Mouse (Mus musculus) urinary bladder, postnatal 0 days (tissue): ENCODE data around the gene Olfr38. TPM values are rescaled to one million over a fixed set of nuclear protein-coding genes. Genes with fewer than 3 reads are reported as not detected.

ENCODE experiments used
- polyA plus RNA-seq: library from polyadenylated mRNA; unstranded; fragments of >200 nt; fragmentation: Nextera tagmentation; extraction: Ambion mirVana; gene quantifications from 2 replicates; pipeline ENCODE4 v1.2.1, GENCODE M21; 2015

Gene Olfr38
- polyA plus RNA-seq: not detected in 2 replicates

DNA sequence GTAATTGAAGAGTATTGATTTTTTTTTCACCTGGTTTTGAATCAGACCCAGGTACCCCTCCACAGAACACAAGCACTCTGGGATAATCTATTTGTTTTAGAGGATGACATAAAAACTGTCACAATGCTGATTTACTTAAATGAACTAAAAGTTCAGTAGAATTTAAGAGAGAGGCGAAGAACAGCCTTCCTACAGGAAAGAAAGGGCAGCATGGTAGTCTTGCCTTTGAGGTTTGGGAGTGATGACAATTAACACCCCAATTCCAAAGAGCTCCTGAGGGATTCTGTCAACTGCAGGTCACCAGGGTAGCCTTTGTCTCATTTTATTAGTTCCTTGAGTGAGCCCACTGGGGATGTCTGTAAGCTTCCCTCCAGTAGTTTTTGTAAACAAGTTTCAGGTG, at the start of gene Olfr38:
Gene Olfr38, plus strand, starts transcription at position 301 of the 400 bp plus-strand sequence.

DNA sequence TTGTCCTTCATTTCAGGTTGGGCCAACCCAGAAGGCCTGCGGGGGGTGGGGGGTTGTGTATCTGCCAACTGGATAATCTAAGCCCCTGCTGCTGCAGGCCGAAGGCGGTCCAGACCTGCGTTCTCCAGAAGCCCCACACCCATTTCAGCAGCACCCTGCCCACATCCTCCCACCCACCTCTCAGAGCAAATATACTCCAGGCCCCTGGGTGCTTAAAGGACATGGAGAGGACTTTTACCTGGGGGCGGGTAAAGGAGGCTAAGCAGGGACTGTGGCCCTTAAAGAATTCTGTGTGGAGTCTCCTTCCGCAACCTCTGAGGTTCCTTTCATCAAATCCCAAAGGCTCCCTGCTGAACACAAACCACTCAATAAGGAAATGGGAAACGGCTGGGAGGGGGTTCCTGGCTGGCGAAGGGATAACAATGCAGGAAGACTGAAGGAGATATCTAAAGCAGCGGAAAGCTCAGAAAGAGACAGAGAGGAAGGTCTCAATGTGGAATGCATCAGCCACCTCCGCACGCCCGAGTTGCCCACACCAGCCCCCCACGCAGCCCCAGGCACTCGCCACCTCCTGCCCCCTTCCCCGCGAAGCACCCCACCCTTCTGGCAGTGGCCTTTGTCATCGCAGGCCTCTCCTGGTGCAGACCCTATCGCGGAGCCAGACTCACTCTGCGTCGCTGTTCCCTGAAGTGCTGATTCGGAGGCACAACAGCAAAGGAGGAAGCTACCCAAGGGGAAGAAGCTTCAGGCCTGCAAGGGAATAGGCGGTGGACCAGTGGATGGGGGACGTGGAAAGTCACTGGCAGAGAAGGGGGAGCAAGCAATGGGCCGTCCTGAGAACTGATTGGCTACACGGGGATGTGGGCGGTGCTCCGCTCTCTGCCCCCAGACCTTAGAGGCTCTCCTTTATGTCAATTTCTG, 46.7 kb upstream of the Olfr38 start, which contains the start of gene Tcaf1:
Gene Tcaf1, minus strand, starts transcription at position 798 of the 921 bp plus-strand sequence.

DNA sequence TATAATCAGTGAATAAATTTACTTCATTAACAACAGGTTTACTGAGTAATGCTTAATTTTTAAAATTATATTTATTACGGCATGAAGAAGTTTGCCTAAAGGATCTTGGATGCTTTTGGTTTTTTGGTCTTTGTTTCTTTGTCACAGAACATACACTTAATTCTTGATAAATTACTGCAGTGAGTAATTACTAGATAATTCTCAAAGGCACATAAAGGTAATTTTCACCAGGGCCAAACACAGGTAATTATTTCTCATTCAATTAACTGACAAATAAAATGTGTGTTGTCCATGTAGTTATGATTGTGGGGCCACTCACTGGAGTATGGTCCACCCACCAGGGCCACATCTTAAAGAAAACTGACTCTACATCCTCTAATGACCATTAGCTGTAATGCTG, 17.1 kb upstream of the Olfr38 start, which contains the start of gene Olfr453:
Gene Olfr453, plus strand, starts transcription at position 301 of the 400 bp plus-strand sequence.

DNA sequence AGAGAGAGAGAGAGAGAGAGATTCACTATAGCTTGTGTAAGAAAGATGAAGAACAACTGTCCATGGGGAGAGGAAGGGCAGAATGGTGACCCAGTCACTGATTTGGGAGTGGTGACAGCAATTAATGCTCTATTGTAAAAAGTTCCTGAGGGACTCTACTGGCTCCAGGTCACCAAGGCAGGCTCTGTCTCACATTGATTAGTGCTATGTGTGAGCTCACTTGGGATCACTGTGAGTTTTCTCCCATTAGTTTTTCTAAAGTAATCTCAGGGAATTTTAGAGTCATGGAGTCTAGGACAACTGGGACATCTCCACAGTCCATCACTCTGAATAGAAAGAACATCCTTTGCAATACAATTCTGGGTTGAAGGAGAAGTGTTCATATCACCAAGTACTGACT, 28.6 kb downstream of the Olfr38 start, which contains the start of gene Olfr452:
Gene Olfr452, plus strand, starts transcription at position 301 of the 400 bp plus-strand sequence.

DNA sequence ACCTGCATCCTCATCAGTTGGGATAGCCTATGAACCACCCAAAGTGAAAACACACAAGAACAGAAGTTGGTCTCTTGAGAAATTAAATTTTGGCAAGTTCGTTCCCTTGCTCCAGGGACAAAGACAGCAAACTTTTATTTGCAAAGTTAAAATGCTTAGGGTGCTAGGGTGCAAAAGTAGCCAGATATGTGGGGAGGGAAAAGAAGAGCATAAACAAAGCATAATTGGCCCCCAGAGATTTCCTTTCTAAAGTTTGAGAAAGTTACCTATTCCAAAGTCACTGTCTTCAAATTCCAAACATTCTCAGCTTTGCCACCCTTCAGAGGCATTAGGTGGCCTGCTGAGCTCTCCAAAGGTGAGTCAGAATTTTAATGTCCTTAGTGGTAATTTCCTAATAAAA, 55.4 kb downstream of the Olfr38 start, which contains the start of gene Olfr450:
Gene Olfr450, plus strand, starts transcription at position 301 of the 400 bp plus-strand sequence.

Other genes with a start within 250 kb of the Olfr38 start
- not detected in 2 replicates for gene Olfr455, start 208.8 kb upstream of the Olfr38 start, polyA plus RNA-seq
- not detected in 2 replicates for gene Tcaf3, start 158.7 kb upstream of the Olfr38 start, polyA plus RNA-seq
- gene Tcaf2, start 111.2 kb upstream of the Olfr38 start, polyA plus RNA-seq: 4.2 and 4.5 TPM in 2 replicates
- 40.9 and 41.9 TPM in 2 replicates for gene Tcaf1, start 46.3 kb upstream of the Olfr38 start, polyA plus RNA-seq
- not detected in 2 replicates for gene Olfr453, start 17.0 kb upstream of the Olfr38 start, polyA plus RNA-seq
- gene Olfr452, start 28.7 kb downstream of the Olfr38 start, polyA plus RNA-seq: not detected in 2 replicates
- gene Olfr450, start 55.5 kb downstream of the Olfr38 start, polyA plus RNA-seq: not detected in 2 replicates
- gene Olfr449, start 78.0 kb downstream of the Olfr38 start, polyA plus RNA-seq: not detected in 2 replicates
- gene Olfr448, start 134.0 kb downstream of the Olfr38 start, polyA plus RNA-seq: not detected in 2 replicates
- not detected in 2 replicates for gene Olfr447, start 152.5 kb downstream of the Olfr38 start, polyA plus RNA-seq
- not detected in 2 replicates for gene Olfr446, start 165.0 kb downstream of the Olfr38 start, polyA plus RNA-seq
- gene Olfr444, start 192.7 kb downstream of the Olfr38 start, polyA plus RNA-seq: not detected in 2 replicates